Mouse (Mus musculus): ENCODE measurements around the gene Pi4kb.
"Not testable (repeated sequence)": the region's sequence is repeated elsewhere in the genome, so short reads cannot be mapped to it uniquely, and the experiment has no call there.

The Pi4kb gene

DNA sequence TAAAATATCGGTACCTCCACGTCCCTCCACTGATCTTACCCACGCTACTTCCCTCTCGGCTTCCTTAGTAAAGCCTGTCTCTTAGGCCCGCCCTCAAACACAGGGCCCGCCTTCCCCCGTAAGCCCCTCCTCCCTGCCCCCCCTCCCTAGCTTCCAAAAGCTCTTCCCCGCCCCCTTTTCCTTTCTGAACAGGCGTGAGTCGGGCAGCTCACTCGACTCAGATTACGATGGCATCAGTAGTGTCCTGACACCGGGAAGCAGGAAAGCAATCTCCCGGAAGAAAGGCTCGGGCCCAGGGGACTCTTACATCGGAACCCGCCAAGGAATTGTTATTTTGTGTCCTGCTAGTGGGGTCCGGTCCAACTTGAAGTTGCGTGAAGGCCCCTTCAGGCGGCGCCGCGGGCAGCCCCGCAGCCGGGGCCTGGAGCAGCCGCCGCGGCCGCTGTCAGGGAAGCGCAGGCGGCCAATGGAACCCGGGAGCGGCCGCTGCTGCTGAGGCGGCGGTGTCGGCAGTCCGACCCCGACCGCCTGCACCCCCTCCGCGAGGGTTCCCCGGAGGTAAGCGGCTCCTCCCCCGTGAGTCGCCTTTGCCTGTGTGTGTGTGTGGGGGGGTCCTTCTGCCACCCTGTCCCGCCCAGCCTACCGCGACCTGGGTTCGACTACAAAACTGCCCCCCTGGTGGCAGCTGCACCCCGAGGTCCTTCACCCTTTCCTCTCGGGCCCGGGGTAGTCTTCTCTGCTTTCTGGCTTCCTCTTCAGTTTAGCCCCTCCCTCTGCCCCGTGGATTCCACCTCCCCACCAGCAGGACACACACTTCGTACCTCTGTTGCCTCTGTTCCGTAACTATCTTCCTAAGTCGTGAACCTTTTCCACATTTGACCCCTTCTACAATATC, at the start of gene Pi4kb:
Gene Pi4kb (plus strand): TSS at position 204 of the 895 bp plus-strand sequence.
- DNase-seq (ENCODE audit: extremely low spot score): peak; percentile 96

DNA sequence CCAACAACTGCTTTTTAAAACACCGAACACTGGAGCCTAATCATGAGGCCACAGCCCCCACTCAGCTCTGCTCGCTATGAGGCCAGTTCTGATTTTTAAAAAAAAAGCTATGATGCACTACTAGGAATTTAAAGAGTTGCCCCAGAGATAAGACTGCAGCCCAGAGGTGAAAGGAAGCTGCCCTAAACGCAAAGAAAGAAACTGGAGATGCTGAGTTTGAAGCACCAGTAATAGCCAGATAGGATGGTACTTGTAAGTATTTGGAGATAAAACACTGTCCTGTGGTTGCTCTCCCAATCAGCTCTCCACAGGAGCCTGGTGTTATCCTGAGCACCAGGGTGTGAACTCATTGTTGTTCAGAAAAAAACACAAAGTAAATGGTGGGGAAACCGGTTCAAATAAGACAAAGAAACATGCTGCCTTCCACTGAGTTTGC, 48.2 kb upstream of the Pi4kb start:
- not testable (repeated sequence) for DNase-seq (ENCODE audit: extremely low spot score)

DNA sequence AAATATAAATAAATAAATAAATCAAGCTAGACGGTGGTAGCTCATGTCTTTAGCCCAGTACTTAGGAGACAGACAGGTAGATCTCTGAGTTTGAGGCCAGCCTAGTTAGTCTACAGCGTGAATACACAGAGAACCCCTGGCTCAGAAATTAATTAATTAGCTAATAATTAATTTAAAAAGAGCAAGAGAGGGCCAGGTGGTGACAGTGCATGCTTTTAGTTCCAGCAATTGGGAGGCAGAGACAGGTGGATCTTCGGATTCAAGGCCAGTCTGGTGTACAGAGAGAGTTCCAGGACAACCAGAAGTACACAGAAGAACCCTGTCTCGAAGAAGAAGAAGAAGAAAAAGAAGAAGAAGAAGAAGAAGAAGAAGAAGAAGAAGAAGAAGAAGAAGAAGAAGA, 45.6 kb upstream of the Pi4kb start:
- not testable (repeated sequence) for DNase-seq (ENCODE audit: extremely low spot score)

DNA sequence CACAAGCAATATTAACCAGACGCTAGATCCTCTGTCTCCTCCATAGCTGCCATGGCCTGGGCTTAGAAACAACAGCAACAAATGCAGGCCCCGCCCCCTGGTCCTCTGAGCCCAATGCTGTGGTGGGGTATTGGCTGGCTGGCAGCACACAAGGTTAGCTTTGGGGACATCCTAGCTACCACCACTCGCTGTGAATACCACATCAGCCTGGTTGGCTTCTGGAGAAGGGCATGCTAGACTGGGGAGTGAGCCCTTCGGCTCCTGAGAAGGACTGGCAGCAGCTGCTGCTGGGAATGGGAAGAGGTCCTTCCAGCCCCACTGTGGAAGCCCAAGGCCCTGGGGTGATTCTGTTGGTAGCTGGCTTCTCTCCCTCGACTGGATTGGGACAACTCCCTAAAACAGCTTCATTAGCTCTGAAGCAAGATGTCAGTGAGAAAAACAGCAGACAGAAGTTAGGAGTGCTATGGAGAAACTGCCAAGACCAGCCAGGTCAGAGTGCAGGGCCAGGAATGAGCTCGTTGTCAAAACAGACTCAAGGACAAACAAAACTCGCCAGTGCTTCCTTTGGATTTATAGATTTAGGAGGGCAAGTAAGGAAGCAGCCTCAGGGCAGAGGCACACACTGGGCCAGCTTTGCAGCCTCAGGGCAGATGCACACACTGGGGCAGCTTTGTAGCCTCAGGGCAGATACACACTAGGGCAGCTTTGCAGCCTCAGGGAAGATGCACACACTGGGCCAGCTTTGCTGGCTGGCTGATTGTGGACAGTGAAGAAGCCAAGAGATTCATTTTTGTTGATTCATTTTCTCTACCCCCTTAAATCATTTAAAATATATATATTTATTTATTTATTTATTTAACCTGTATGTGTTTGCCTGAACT, 43.9 kb upstream of the Pi4kb start:
- DNase-seq (ENCODE audit: extremely low spot score): not testable (repeated sequence)

DNA sequence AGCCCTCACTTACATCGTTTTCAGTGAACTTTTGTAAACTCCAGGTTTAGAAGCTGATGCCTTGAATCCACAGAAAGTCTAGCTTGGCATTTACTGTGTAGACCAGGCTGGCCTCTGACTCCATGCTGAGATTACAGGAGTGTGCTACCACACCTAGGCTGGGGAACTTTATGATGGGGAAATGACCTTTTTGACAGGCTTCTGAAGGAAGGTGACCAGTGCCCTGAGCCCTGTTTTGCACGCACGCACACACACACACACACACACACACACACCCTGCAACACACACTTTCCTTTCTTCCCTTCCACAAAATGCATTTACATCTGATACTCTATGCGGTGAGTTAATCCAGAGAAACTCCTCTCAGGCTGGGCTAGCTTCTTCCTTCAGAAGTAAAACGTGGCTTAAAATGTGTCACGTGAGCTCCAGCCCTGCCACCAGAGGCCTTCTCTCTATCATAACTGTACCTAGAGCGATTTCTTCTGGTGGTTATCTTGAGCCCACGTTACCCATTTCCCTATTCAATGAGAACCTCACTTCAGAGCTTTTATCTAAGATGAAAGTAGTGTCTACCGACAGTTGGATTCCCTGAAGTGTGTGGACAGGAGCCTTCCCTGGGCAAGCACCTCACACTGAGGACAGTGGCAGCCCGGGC, 43.0 kb upstream of the Pi4kb start:
- not testable (repeated sequence) for DNase-seq (ENCODE audit: extremely low spot score)

DNA sequence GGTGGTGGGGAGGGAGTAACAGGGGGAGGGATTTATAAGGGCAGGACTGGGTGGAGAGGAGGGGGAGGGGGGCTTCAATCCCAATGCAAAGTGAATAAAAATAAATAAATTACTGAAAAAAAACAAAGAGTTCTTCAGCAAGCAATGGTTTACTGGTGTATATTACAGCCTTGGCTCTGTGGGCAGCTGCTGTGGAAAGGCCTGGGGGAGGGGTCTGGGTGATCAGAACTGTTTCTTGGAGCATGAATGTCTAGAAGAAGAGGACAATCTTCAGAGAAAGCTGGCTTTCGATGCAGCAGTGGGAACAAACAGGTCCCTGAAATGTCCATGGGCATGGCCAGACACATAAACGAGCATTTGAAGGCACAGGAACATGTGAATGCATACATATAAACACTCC, 42.3 kb upstream of the Pi4kb start:
- DNase-seq (ENCODE audit: extremely low spot score): not testable (repeated sequence)

DNA sequence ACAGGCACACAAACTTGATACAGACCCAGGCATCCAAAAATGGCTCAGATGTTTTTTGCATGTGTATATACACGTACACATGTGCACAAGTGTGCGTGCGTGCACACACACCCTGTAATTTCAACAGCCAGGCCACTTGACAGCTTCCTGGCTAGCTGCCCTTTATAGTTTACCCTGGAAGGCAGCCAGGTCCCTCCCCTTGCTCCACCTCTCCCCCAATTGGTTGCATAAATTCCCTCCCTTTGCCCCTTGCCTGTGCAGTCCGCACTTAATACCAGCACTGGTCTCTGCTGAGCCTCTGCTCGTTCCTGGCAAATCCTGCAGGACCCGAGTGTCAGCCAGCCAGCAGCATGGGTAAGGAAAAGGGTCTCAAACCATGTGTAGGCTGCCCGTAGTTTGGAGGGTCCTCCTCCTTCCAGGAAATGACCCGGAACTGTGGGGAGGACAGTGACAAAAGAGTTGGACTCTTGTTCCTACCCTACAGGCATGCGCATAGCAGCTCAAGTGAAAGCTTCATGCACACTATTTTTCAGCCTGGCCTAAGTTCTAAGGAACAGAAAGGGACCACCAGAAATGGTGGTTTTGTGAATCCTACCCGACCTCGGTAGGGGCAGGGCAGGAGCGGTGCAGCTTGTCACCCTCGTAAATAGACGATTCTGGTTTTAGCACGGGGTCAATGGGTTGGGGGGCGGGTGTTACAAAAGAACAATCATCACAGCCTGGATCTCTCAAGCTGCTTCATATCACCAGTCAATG, 41.5 kb upstream of the Pi4kb start, which contains the start of gene Selenbp1:
Gene Selenbp1 (plus strand): TSS at position 248 of the 756 bp plus-strand sequence.
- peak; percentile 58 for DNase-seq (ENCODE audit: extremely low spot score)

DNA sequence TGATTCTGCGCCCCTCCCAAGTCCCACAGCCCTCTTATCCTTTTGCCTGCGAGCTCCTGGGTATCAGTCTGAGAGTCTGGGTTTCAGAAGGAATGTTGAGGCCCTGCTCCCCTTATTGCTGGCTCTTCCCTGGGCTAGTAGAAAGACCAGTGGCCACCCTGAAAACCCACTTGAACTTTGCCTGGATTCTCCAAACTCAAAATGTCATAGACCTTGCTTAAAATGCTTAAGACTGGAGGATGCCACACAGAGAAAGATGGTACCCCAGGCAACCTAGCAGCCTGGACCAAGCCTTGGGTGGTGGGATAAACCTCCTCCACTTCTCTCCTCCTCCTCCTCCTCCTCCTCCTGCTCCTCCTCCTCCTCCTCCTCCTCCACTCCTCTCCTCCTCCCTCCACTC, 40.9 kb upstream of the Pi4kb start:
- not testable (repeated sequence) for DNase-seq (ENCODE audit: extremely low spot score)

DNA sequence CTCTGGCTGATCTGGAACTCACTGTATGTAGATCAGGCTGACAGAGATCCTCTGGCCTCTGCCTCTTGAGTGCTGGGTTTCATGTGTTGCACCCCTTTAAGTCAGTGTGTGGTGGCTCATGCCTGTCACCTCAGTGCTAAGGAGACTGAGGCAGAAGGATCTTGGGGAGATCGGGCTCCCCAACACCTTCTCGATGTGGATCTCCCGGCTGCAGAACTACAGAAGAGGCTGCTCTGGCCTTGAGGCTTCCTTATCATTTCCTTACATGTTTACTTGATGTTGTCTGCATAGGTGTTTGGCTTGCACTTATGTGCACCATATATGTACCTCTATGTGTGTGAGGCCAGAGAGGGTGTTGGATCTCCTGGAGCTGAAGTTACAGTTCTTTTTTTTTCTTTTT, 40.0 kb upstream of the Pi4kb start:
- not testable (repeated sequence) for DNase-seq (ENCODE audit: extremely low spot score)

DNA sequence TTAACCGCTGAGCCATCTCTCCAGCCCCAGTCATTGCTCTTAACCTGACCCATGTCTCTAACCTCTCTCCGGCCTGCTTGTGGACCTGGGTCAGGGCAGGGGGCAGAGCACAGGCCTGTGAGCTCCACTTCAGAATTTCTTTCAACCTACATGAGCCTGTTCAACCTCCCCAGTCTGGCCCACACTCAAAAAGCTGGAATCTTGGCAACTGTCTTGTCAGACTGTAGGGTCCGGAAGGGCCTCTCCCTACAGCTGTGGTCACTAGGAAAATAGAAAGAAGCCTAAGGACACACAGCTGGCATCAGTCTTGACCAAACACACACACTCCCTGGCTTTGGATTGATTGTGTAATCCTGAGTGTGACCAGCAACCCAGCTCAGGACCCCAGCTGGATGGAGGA, 39.2 kb upstream of the Pi4kb start:
- not testable (repeated sequence) for DNase-seq (ENCODE audit: extremely low spot score)

DNA sequence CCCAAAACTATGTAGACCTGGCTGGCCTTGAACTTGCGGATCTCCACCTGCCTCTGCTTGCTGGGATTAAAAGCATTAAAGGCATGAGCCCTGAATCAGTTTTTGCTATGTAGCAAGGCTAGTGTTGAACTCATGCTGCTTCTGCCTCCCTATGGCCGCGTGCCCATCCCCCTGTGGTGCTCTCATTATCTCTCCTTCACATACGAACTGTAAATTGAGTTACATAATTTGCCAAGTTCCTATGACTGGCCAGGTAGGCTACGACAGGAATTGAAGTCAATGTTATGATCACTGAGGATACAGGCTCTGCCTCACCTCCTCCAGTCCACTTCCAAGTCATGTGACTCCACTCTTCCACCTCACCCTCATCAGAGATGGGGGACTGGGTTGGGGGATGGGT, 38.4 kb upstream of the Pi4kb start:
- not testable (repeated sequence) for DNase-seq (ENCODE audit: extremely low spot score)

DNA sequence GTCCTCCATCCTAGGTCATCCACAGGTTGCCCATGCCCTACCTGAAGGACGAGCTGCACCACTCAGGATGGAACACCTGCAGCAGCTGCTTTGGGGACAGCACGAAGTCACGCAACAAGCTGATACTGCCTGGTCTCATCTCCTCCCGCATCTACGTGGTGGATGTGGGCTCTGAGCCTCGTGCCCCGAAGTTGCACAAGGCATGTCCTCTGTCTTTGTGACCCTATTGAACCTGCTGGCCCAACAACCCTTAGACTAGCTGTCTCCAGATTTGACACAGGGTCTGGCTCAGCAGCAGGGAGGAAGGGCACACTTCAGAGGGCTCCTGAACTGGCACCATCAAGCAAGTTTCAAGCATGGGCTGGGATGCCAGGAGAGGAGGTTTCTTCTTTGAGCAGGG, 37.3 kb upstream of the Pi4kb start:
- DNase-seq (ENCODE audit: extremely low spot score): not testable (repeated sequence)

DNA sequence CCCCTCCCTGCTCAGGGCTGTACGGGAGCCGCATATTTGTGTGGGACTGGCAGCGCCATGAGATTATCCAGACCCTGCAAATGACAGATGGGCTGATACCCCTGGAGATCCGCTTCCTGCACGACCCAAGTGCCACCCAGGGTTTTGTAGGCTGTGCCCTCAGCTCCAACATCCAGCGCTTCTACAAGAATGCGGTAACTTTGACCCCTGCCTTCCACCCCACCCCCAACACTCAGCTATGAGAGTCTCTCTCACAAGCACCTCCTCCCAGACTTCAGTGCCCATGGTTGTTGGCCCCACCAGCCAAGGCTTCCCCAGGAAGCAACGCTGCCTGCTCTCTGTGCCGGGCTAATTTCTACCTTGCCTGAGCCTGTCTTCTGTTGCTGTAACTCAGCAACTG, 34.5 kb upstream of the Pi4kb start:
- DNase-seq (ENCODE audit: extremely low spot score): not testable (repeated sequence)

DNA sequence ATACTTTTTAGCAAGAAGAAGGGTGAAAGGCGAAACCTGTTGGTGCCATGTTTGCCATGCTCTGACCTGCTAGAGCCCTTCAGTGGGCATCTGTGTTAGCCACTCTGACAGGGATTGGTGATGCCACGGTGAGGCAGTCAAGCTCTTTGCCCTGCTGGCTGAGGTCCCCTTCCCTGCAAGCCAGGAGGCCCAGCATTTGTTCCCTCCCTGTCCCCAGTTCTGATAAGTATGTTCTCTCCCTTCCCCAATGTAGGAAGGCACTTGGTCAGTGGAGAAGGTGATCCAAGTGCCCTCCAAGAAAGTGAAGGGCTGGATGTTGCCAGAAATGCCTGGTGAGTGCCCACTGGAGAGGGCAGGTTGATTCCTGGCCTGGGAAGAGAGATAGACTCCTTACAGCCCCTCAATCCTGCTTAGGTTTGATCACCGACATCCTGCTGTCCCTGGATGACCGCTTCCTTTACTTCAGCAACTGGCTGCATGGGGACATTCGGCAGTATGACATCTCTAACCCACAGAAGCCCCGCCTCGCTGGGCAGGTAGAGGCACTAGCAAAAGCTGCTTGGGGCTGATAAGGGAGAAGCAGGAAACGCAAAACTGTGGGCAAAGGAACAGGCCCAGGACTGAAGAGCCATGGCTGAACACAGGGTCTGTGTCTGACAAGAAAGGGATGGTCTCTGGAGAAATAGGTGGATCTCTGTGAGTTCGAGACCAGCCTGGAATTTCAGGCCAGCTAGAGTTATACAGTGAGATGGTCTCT, 32.1 kb upstream of the Pi4kb start:
- not testable (repeated sequence) for DNase-seq (ENCODE audit: extremely low spot score)

DNA sequence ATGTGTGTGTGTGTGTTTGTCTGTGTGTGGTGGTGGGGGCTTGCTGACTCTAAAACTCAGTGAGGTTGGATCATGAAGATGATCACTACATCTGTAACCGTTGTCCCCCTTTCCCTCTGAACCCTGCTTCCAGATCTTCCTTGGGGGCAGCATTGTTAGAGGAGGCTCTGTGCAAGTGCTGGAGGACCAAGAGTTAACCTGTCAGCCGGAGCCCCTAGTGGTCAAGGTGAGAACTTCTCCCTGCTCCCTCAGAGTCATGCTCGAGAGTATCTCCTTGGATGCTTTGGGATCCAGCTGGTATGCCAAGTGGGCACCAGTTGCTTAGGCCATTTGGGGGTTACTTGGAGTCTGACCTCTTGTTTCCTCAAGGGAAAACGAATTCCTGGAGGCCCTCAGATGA, 30.8 kb upstream of the Pi4kb start:
- DNase-seq (ENCODE audit: extremely low spot score): not testable (repeated sequence)

DNA sequence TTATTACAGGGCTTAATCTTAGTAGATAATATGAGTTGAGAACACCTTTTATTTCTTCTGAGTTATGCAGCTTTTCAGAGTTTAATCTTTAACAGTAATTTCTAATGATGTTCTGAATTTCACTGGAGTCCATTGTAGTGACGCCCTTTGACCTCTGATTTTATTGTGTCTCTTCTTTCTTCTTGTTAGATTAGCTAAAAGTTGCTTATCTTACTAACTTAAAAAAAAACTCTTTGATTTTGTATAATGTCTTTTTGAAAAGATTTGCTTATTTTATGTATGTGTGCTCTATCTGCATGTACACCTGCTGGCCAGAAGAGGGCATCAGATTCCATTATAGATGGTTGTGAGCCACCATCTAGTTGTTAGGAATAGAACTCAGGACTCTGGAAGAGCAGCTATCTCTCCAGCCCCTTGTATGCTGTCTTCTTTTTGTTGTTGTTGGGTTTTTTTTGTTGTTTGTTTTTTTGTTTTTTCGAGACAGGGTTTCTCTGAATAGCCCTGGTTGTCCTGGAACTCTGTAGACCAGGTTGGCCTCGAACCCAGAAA, 26.4 kb upstream of the Pi4kb start:
- DNase-seq (ENCODE audit: extremely low spot score): no peak

DNA sequence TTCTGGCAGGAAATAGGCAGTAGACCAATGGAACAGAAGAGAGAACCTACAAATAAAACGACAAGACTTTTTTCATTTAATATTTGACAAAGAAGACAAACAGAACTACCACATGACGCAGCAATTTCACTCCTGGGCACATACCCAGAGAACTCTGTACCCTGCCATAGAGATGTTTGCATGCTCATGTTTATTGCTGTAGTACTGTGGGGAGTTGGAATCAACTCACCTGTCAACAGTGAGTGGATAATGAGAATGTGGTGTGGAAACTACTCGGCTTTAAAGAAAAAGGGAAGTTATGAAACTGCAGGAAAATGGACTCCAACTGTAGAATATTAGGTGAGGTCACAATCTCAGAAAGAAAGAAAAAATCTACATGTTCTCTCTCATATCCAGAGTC, 24.9 kb upstream of the Pi4kb start:
- DNase-seq (ENCODE audit: extremely low spot score): no peak

DNA sequence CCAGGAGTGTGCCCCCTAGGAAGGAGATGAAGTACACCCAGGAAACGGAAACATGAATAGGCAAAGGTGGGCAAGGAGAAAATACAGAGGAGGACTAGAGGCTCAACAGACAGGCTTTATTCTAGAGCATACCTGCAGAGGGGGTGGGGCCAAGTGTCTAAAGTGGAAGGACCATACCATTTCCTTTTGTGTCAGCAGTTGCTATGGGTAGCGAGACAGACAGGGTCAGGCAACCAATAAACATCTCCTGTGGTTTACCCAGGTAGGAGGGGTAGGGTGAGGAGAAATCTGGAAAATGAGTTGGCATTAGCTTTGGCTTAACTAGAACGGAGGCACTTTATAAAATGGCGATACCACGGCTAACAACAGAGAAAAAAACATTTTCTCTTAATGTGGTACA, 21.7 kb upstream of the Pi4kb start:
- peak; percentile 24 for DNase-seq (ENCODE audit: extremely low spot score)

DNA sequence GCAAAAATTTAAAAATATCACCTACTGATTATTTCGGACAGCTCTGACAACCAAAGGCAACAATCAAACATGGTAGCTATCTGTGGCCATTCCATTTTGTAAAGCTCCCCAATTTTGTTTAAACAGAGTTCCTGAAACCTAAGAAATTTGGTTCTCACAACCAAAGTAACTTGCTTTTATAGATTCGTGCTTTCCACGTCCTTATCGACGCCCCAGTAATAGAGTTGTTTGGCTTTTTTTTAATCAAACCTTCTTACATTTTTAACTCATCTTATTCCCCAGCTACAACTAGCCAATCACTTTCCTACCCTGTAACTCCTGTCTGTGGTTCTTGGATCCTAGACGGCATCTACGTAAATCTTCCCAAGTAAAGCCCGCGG, 21.2 kb upstream of the Pi4kb start:
- no peak for DNase-seq (ENCODE audit: extremely low spot score)
